Comparison of ENCODE assay signal across 11 mouse cellular contexts in genomic region chr9:72791213-72791582, GRCm38 (mm10). TPM values are rescaled to one million over a fixed set of nuclear protein-coding genes. Genes with fewer than 3 reads are reported as not detected.
DNase-seq lines count a peak whose midpoint lies in the region; ATAC-seq and TF ChIP-seq lines count a peak whose summit lies in the region.
"Had no signal": no experiment of that assay in that cellular context is flagged by ENCODE, and none has a peak within 500 bp of the region (broad histone marks: within the 10 kb centered on the region; RNA-seq: fewer than 3 reads in every experiment).

No protein-coding gene starts in this region.

- no peak overlapping the region for H3K9ac ChIP-seq in neural tube, embryonic 15.5 days (replicated peaks)
- H3K9ac ChIP-seq in hindbrain, postnatal 0 days (replicated peaks; ENCODE audit: low read length): no peak overlapping the region
- H3K9ac ChIP-seq: forebrain, postnatal 0 days; midbrain, embryonic 12.5 days had no signal

- H3K4me3 ChIP-seq in neural tube, embryonic 15.5 days (replicated peaks): no peak overlapping the region
- no peak overlapping the region for H3K4me3 ChIP-seq in hindbrain, postnatal 0 days (ENCODE audit: low read length)
- H3K4me3 ChIP-seq: midbrain, embryonic 12.5 days had no signal

- no peaks in the 10 kb centered on the region for H3K27me3 ChIP-seq in neural tube, embryonic 15.5 days (replicated peaks)
- no peaks in the 10 kb centered on the region for H3K27me3 ChIP-seq in hindbrain, postnatal 0 days (ENCODE audit: insufficient read depth, low read length)

- H3K4me2 ChIP-seq in neural tube, embryonic 15.5 days: peak overlapping the region; percentile 26
- H3K4me2 ChIP-seq in hindbrain, postnatal 0 days (ENCODE audit: low read depth, low read length): peak overlapping the region; percentile 33; the same call in 1 of the 2 replicates
- H3K4me2 ChIP-seq: midbrain, embryonic 12.5 days had no signal

- H3K36me3 ChIP-seq in neural tube, embryonic 15.5 days: no peaks in the 10 kb centered on the region
- H3K36me3 ChIP-seq in hindbrain, postnatal 0 days (ENCODE audit: insufficient read depth, low read length): no peaks in the 10 kb centered on the region
- H3K36me3 ChIP-seq: midbrain, embryonic 12.5 days had no signal

- WGBS in neural tube, embryonic 15.5 days: 49% methylated on average over 10 of the region's 10 CpGs
- 39% methylated on average over 10 of the region's 10 CpGs for WGBS in hindbrain, postnatal 0 days

- ATAC-seq in neural tube, embryonic 15.5 days (ENCODE audit: low FRiP score): no peak
- ATAC-seq in hindbrain, postnatal 0 days: no peak
- ATAC-seq: forebrain, postnatal 0 days had no signal

- no peaks in the 10 kb centered on the region for H3K9me3 ChIP-seq in neural tube, embryonic 15.5 days (replicated peaks)
- no peaks in the 10 kb centered on the region for H3K9me3 ChIP-seq in hindbrain, postnatal 0 days (ENCODE audit: low read length)
- H3K9me3 ChIP-seq: midbrain, embryonic 12.5 days had no signal

- peaks cover 7% of the 10 kb centered on the region for H3K4me1 ChIP-seq in neural tube, embryonic 15.5 days
- H3K4me1 ChIP-seq in hindbrain, postnatal 0 days (ENCODE audit: insufficient read depth, low read length): no peaks in the 10 kb centered on the region
- H3K4me1 ChIP-seq: midbrain, embryonic 12.5 days had no signal

- H3K27ac ChIP-seq in neural tube, embryonic 15.5 days (replicated peaks): no peak overlapping the region
- no peak overlapping the region for H3K27ac ChIP-seq in hindbrain, postnatal 0 days
- H3K27ac ChIP-seq: midbrain, embryonic 12.5 days had no signal

- DNase-seq in heart, adult 18-20 months: peak; percentile 9 to 24
- DNase-seq in heart, adult 9 months (ENCODE audit: low spot score in 2 of 2): no peak
- DNase-seq in neural tube, embryonic 10.5 days (ENCODE audit: extremely low spot score, low spot score): no peak
- DNase-seq in hindbrain, postnatal 0 days (ENCODE audit: low spot score): no peak
- peak; percentile 25 for DNase-seq in skeletal muscle tissue, adult 2 months (ENCODE audit: low read depth, low spot score)
- no peak for DNase-seq in ovary, adult 18-20 months (ENCODE audit: low spot score)
- DNase-seq in c-Kit-positive CD71-positive TER-119-positive erythroid progenitor cells, embryonic 14.5 days (ENCODE audit: low spot score): no peak
- DNase-seq: forebrain, postnatal 0 days; right cerebral cortex, postnatal 4 days had no signal

- no peak for TF ChIP-seq CTCF in hindbrain, postnatal 0 days (IDR thresholded peaks at IDR 0.05; ENCODE audit: low read depth)

RNA-seq across cellular contexts. Expression of gene Prtg, which starts 15.5 kb away (rescaled TPM):
- under 1 TPM in 1 of 2 experiments, not detected in 1; 0.02 TPM for total RNA-seq in heart, adult 18-20 months (2021)
- polyA plus RNA-seq in neural tube, embryonic 15.5 days (2015; fragmentation: Nextera tagmentation; extraction: Ambion mirVana): 0.52 and 0.61 TPM in 2 replicates
- total RNA-seq in hindbrain, postnatal 0 days (2014; rRNA removed): 1.4 and 4.4 TPM in 2 replicates
- polyA plus RNA-seq in hindbrain, postnatal 0 days (2015; fragmentation: Nextera tagmentation; extraction: Ambion mirVana): 0.59 and 0.65 TPM in 2 replicates

Comparison
In these comparisons a context has a peak if more than half of its experiments do, and no peak if none do; other contexts are left out.
1. DNase-seq: peak in heart, adult 18-20 months (2 of 2) and skeletal muscle tissue, adult 2 months (single experiment); none in heart, adult 9 months (0 of 2), neural tube, embryonic 10.5 days (single experiment), hindbrain, postnatal 0 days (single experiment), ovary, adult 18-20 months (single experiment) and c-Kit-positive CD71-positive TER-119-positive erythroid progenitor cells, embryonic 14.5 days (single experiment).